Mouse (Mus musculus) mesoderm, embryonic 11.5 days (tissue): Measurements from ENCODE around the gene Tmem151a.

ENCODE experiments used
- DNase-seq: peaks from one replicate; pipeline ENCODE4 v3.0.0-alpha.2; 2012; ENCODE audit warnings: low read depth, low spot score

Gene Tmem151a

GRCm38 (mm10) chr19:5048138-5049056 is 36.9 kb downstream of the Tmem151a start:
- DNase-seq, result no peak

- no peak for DNase-seq
Observed at GRCm38 (mm10) chr19:5045531-5045930, 39.8 kb downstream of the Tmem151a start.

- no peak for DNase-seq
Observed at GRCm38 (mm10) chr19:5041588-5041987, 43.7 kb downstream of the Tmem151a start.

GRCm38 (mm10) chr19:5040862-5041523 is 44.3 kb downstream of the Tmem151a start, which contains the start of gene Brms1:
Brms1 (plus strand) TSS chr19:5041354.
- DNase-seq, result peak; percentile 96

- no peak for DNase-seq
Observed at GRCm38 (mm10) chr19:5039301-5040114, 45.8 kb downstream of the Tmem151a start.

- DNase-seq, result peak; percentile 95
Observed at GRCm38 (mm10) chr19:5038709-5039156, 46.6 kb downstream of the Tmem151a start, which contains the start of the genes B4gat1 and AC124502.3. B4gat1 (plus strand) TSS chr19:5038826. AC124502.3 (plus strand) TSS chr19:5038891.

- DNase-seq, result peak; percentile 91
Observed at GRCm38 (mm10) chr19:5037678-5038571, 47.4 kb downstream of the Tmem151a start.

- DNase-seq, result no peak
Observed at GRCm38 (mm10) chr19:5036577-5036976, 48.8 kb downstream of the Tmem151a start.

GRCm38 (mm10) chr19:5032686-5033085 is 52.6 kb downstream of the Tmem151a start:
- DNase-seq, result no peak

- no peak for DNase-seq
Observed at GRCm38 (mm10) chr19:5026111-5026510, 59.2 kb downstream of the Tmem151a start.

GRCm38 (mm10) chr19:5023621-5024479 is 61.5 kb downstream of the Tmem151a start, which contains the start of gene Slc29a2:
Slc29a2 (plus strand) TSS chr19:5023860.
- DNase-seq, result peak; percentile 94

GRCm38 (mm10) chr19:5021416-5021815 is 63.9 kb downstream of the Tmem151a start:
- DNase-seq, result no peak
